Mouse (Mus musculus) frontal cortex, adult (tissue): ENCODE measurements at regions not wholly inside any gene's neighbourhood (a gene's known extent, or its start where the extent isn't known, plus 50 kb on each side); places are given as distances from the start of the nearest gene placed in this dataset.
A peak's percentile ranks its signal among the peaks of the same experiment; 100 is the strongest.

Experiments used
- ATAC-seq: cut with Nextera tagmentation; 2 replicates; pipeline ENCODE4 v1.9.2; 2017; ENCODE audit warnings: mild to moderate bottlenecking, moderate library complexity, mixed read lengths; ENCODE audit not compliant: low TSS enrichment

DNA sequence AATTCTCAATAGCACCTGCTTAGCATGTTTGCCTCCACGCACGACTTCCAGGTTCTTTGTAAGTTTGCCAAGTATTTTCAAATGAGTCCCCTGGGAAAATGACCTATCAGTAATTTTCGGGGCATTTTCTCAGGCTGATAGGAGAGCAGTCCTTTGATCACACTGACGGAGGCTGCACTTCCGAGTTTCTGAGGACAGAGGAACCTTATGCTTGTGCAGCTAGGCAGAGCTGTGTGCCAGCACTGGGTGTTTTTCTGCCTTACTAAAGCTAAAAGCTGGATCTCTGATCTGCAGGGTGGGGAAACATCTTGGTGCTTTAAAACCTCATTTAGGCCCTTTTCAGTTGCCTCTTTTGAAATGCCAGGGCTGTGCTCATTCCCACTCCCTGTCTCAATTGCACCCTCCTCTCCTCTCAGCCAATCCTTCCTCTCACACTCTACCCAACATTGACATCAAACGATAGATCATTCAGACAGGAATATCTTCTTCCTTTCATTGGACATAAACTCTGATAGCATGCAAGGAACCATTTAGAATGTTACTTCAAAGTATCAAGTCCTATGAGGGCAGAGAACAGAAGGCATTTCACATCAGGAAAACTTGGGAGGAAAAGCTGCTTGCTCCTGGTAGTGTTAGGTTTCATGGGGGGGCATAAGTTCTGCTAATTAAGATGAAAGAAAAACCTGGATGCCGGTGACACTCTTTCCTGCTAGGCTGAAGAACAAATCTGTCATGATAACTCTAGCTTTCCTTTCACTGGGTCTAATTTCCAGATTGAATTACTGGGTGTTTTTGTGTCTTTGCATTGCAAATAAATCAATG is 95.3 kb downstream of the Lurap1l start:
- peak; percentile 64 for ATAC-seq

DNA sequence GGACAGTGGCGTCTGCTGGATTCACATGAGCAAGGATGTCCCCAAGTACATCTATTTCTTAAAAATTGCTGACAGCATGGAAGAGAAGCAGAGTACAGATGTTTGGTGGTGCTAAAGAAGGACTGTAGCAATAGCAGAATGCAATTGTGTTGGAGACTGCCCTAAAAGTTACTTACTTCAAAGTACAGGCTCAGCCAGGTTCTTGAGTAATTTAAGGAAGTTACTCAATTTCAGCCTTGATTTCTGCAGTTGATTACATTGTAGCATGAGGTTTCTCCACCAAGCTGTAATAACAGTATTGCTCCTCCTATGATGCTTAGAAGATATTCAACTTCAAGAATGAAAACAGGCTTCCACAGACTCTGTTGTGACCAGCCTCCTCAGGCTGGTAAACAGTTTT is 96.1 kb downstream of the Lurap1l start:
- ATAC-seq, result no peak

DNA sequence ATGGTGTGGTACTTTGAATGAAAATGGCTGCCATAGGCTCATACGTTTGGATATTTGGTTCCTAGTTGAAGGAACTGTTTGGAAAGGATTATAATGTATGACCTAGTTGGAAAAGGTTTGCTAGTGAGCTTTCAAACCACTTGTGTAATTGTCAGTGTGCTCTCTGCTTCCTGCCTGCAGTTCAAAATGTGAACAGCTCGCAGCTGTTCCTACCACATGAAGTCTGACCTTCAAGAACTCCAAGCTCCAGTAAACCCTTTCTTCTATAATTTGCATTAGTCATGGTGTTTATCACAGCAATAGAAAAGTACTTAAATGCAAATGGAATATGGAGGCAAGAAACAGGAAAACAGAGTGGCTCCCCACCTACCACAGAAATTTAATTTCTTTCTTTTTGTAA is 111.4 kb downstream of the Lurap1l start:
- ATAC-seq, result no peak

DNA sequence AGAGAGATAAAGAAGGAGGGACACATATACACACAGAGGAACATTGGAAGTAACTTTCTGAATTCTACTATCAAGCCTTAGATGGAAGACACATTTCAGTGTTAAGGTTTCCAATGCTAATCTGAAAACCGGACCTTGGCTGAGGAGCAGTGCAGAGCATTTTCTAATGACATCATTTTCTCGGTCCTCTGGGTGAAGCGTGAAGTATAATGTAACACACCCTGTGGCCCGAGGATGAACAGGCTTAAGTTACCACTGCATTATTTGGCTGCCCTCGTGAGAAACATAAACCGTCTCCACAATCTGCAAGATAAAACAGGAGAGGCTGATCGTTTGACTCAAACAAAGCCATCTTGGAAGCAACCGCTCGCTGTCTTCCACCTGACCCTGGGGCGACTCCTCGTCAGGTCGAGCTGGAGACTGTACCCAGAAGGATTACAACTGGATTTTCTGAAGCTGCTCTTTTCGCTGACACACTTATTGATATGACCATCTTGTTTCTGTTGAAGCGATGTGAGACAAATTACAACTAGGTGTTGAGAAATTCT is 113.1 kb downstream of the Lurap1l start:
- no peak for ATAC-seq

DNA sequence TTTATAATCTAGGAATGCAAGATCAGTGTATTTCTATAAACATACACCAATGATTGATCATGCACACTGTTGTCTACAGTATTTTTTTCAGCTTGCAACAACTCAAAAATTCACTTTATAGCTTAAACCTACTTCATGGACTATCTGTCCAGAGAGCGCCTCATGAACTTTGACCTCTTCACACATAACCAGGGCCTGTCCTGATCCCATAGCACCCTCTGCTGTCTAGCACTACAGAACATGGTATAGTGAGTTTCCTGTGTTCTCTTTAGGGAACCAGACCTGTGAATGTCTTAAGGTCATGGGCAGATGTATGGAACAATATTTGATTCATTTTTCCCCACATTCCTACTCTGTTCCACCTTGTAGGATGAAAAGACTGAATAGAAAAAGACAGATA is 117.1 kb downstream of the Lurap1l start:
- no peak for ATAC-seq

DNA sequence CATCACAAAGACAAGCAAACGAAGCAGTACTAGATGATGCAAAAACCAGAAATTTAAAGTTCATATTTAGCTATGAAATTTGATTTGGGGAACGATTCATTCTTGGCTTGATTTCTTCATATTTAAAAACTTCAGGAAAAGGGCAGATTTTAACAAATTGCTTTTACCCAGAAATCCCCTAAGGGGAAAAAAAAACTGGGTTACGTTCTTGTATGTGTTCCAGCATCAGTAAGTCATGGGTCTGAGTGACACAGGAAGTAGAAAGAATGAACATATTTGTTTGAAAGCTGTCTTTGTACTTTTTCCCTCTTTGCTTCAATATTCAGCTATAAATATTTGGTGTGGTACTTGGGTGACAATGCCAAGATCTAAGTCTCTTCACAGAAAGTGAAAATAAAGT is 120.2 kb downstream of the Lurap1l start:
- ATAC-seq, result no peak

DNA sequence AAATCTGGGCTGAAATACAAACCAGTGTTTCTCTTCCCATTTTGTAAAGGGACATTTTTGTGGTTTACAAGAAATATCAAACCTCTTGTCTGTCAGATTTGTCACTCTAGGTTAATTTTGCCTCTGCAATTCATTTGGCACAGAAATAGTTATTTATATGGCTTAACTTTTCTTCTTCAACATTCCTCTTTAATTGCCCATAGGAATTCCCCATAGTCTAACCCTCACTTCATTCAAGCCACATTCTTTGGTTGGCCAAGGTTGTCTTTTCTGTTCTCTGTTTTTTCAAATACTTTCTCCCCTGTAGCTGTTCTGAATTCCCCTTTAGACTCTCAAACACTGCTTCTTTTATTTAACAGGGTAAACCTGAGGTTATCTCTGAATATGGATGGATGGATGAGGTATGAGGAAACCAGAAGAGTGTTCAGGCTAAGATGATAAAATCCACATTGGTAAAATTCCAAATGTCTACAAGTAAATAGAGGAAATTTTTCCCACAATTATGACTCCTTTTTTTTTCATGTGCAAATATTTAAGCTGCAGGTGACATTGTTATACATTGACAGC is 127.0 kb downstream of the Lurap1l start:
- no peak for ATAC-seq

DNA sequence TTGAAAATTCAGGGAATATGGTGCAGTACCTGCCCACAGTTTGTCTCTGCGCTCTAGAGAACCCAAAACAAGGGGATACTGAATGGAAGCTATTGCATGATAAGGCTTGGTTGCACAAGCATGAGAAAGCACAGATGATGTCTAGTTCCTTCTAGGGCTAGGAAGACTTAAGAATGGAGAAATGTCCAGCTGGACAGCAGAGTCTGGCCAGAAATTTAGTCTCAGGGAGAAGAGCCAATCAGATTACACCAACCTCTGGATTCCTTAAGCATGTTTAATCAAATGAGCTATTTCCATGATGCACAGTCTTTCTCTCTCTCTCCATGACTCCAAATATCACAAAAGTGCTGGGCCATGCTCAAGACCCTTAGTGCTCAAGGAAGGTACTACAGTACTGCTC is 147.8 kb downstream of the Lurap1l start:
- ATAC-seq, result no peak

DNA sequence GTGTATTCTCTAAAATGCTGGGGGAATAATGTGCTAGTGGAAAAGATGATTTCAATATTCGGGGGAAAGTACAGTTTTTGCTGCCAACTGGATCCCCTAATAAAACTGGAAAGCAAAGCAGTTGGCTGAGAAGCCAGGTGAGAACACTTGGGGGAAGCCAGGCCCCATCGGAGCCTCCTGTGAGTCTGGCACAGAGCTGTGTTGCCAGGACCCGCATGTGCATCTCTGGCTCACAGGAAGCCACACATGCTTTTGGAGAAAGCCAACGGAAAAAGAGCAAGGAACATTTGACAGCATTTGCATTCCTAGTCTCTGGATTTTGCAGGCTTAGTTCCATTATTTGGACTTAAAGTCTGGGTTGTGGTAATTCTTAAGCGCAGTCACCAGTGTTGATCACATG is 148.4 kb downstream of the Lurap1l start:
- no peak for ATAC-seq

DNA sequence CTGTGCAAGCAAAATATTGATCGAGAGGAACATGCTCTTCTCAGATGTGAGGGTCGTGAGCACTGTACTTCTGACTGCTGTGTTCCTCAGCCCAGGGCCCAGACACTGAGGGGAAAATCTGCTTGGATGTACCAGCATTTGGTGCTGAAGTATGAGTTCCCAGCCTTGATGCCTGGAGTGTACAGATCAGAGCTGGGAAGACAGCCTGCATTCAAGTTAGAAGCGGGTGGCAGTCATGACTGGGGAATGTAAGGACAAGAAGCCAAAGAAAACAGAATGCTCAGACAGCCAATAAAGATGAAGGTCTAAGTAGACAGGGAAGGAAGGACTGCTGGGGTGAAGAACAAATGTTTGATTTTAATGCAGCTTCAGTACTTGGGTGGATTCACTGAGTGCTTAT is 148.9 kb downstream of the Lurap1l start:
- no peak for ATAC-seq

DNA sequence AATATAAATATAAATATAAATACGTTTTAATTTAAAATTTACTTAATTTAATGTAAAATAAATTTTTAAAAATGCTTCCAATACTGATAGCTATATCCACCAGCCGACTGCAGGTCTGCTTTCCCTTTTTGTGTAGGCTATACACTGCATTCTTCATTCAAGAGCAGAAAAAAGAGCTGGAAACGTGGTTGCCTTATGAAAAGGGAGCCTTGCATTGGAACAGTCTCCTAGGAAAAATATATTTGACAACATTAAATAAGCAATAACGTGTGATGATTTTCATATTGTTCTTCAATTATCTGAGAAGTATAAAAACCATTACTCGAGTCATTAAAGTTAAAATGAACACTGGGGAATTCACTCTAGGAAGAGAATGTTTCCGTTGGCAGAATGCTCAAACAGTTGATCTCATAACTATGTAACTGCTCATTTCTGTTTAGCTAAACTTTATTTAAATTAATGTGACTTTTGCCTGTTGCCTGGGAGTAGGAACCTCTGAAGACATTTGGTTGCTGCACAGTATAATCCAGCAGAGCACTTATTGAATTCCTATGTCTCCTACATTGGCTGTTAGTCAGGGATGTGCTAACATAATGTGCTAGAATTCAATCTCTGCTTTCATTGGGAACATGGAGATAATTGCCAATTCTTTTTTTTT is 172.0 kb downstream of the Lurap1l start:
- no peak for ATAC-seq

DNA sequence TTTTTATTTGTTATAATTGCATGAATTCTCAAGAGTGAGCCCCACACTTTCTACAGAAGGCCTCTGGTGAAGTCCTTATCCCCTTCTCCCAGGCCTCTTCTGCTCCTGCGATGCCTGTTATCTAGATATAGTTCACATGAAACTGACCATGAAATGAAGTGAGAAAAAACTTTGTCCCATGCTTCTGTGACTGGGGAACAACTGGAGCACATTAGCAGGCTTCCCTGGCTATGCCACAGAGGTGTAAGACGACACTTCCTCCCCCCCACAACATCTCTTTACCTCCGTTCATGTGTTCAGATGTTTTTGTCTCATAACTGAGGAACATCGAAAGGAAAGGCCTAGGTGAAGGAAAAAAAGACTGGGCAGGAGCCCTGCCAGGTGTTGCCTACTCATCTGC is 174.7 kb downstream of the Lurap1l start:
- no peak for ATAC-seq

DNA sequence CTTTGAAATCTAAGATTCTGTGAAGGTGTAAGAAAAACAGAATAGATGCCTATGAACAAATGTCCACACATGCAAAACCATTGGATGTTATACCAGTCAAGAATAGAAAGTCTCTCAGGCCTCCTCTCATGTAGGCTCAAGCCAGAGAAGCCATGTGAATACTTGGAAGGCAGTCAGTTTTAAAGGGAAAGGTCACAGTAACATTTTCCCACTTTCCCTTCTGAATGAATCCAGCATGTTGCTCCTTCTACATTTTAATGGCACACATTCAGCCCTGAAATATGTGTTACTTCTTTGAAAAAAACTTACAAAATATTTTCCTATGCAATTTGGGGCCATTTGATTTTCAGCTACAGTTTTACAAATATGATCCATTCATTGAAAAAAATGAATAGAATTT is 186.1 kb downstream of the Lurap1l start:
- ATAC-seq, result no peak

DNA sequence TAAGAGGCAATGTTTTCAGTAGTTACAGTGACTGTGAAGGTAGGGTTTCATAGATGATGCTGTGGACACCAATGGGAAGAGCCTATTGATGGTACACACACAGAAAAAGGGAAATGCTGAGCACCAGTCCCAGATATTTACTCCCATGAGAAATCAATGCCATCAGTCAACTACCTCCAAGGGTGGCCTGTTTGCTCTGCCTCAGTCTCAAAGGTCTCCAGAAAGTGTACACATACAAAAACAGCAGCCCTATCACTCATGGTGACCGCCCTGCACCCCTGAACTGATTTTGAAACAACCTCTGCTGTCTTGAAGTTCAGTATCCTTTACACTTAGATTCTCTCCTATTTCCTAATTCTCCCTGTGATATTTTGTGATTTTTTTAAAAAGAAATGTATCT is 187.2 kb downstream of the Lurap1l start:
- ATAC-seq, result no peak

DNA sequence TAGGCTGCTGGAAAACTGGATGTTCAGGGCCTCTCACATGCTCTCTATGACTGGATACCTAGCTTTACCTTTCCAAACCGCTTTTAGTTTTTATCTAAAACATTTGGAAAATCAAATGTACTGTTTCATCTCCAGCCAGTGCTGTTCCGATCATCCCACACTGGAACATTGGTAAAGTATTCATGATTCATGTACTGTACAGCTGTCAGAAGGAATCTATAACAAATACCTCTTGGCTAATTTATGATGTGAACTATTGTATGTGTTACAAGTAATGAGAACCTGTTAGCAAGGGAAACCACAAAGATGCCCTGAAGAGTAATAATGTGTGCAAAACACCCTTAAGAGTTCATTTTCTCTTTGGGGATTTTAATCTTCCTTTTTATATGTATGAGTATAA is 190.6 kb downstream of the Lurap1l start:
- ATAC-seq, result no peak

DNA sequence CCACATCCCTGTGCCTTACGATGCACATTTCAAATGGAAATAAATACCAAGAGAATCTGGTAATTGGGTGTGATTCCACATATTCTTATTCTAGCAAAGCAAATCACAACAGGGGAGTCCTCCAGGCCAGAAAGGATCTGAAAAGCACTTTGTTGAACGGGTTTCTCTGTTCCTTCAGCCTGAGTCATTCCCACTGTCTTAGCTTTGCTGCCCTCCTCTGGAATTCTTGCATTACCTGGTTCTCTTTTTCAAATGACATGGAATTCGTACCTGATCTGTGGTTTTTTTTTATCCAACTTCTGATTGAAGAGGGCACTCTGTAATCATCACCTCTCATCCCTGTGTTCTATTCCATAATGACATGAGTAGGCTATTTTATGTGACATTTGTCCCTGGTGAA is 200.9 kb downstream of the Lurap1l start:
- peak; percentile 78 for ATAC-seq

DNA sequence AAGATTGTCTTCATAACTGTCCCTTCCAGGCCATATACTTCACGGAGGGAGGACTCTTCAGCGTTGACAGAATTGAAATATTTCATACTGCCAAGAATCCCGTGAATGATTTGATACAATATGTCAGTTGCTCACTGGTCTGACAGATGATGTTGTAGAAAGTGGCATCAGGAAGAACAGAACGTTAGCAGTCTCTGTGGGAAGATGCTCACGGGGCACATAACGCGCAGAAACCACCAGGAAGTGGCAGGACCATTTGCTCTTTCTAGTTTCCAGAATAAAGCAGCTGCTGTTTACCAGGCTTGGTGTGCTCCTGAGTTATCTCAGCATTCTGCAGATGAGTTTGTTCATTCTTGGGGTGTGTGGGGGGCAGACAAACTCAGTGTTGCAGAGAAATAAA is 206.0 kb downstream of the Lurap1l start:
- ATAC-seq, result no peak

DNA sequence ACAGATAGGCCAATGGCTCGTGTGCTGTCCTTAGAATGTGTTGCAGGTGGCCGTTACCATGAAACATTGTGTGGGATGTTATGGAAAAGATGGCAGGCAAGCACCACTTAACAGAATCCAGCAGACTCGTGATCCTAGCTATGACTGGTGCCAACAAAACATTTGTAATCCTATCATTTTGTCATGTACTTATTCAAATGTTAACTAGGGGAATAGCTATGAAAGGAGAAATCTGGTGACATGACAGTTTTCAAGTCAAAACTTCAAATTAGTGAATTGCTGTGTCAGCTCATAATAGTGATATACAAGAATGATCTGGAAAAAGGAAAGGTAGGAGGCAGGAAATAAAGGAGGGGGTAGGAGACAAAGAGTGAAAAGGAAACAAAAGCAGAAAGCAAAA is 213.7 kb downstream of the Lurap1l start:
- ATAC-seq, result no peak

DNA sequence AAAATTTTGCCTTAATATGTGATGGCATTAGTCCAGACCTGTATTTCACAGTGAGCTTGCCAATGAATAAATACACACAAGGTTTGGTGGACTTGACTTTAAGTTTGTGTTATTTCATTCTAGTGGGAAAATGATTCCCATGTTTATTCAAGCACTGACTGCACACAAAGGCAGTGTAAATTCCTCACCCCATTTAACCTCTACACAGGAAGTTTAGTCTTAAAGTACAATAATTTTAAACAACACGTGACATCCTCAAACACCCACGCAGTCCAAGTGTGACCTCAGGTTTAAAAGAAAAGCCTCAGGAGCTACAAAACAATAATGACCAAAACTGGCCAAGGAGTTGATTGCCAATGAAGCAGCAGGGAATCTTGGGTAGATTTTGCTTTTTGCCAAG is 219.4 kb downstream of the Lurap1l start:
- ATAC-seq, result no peak

DNA sequence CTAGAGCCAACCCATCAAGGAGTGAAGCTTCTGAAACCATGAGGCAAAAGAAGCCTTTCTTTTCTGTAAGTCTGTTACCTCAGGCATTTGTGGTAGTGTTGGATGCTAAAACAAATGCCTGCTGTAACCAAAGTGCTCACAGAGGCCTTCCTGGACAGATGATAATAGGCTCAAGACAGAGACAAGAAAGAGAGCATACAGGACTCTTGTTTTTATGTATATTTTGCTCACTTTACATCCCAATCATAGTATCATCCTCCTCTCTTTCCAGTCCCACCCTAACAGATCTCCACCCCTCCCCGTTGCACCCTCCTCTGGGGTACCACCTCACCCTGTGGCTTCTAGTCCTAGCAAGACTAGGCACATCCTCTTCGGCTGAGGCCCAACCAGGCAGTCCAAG is 262.7 kb downstream of the Lurap1l start:
- no peak for ATAC-seq

DNA sequence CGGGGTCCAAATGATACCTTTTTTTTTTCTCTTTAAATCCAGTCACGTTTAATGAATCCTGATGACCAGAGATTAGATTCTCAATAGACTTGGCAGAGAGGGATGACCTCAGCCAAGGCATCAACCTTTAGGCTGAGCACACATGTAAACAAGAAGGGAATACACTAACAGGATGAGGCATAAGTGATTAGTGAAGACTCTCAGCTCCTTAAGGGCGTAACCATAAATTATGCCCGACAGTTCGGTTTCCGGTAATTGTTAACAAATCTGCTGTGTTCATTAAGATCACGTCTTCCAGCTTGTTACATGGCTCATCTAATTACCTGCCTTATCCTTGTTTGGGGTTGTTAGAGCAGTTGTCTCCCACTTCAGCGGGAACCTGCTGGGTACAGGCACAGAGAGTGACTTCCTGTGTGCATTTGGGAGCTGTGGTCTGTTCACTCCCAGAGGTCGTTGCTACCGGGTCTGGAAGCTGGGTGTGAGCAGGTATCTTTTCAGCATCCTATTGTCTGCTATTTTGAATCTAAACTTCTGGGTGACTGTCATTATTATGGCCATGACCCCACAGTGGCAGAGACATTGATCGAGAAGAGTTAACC is 265.1 kb downstream of the Mpdz start:
- ATAC-seq, result no peak

DNA sequence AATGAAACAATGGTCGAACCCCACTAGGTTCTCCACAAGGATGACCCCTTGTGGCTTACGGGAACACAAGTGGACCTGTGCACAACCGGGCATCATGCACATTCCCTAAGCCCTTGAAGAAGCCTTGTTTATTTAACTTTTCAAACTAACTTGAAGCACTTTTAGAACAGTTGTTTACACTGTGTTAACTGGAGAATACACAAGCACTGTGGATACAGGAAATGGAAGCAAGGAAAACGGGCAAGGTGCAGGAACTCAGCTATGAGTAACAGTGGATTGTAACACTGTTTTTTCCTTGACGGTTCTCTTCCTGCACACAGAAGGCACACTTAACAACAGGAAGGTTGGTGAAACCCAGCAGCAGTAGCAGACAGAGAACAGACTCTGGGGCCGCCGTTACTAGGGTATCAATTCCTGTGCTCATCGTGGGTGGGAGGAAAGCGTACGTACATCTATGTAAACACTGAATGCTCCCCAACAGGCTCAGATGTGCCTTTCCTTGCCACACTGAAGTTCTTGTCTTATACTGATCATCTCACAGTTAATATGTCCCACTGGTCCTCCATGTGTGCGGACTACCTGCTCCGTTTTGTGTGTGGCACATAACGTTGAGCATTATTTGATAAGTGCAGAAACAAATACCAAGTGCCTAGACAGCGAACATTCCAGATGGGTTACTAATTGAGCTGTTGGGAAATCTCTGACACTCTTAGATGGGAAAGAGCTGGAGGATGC is 264.4 kb downstream of the Mpdz start:
- no peak for ATAC-seq
